Mouse (Mus musculus) spleen, adult 2 months (tissue): ENCODE results near the gene Srgap2.

Experiments
- CTCF ChIP-seq: fragments of 200-500 bp; IDR thresholded peaks from 2 replicates; pipeline ENCODE4 v1.5.1; 2011; ENCODE audit warnings: mild to moderate bottlenecking, inconsistent platforms; ENCODE audit not compliant: insufficient read depth, insufficient read length, insufficient replicate concordance; ENCODE audit errors: extremely low read depth
- POLR2A ChIP-seq: fragments of 200-500 bp; IDR thresholded peaks from 2 replicates; pipeline ENCODE4 v1.6.1; 2011; ENCODE audit warnings: low read depth, low read length, inconsistent platforms

GRCm38 (mm10) chr1:131257288-131257687 is 269.9 kb downstream of the Srgap2 start:
- no peak for TF ChIP-seq CTCF
- no peak for TF ChIP-seq POLR2A
